Mouse (Mus musculus) stomach, postnatal 0 days (tissue): ENCODE results near the gene Mrtfa. TPM values are rescaled to one million over a fixed set of nuclear protein-coding genes. Genes with fewer than 3 reads are reported as not detected.
A peak's percentile ranks its signal among the peaks of the same experiment; 100 is the strongest.

Experiments
- ATAC-seq: fragments of 200-750 bp; cut with Nextera tagmentation; 2 replicates; pipeline ENCODE4 v1.8.0; 2017; ENCODE audit not compliant: low FRiP score, low TSS enrichment
- DNase-seq: peaks from one replicate; pipeline ENCODE4 v3.0.0-alpha.2; 2016; ENCODE audit warnings: low spot score
- H3K27ac ChIP-seq: fragments of 300-500 bp; sonication (generic); replicated peaks from 2 replicates; pipeline ENCODE4 v1.5.1; 2014; ENCODE audit warnings: mild to moderate bottlenecking, control low read depth
- H3K27me3 ChIP-seq: fragments of 300-500 bp; sonication (generic); 2 replicates; pipeline ENCODE4 v1.6.1; 2014; ENCODE audit warnings: low read length; ENCODE audit not compliant: control insufficient read depth, insufficient read depth
- H3K36me3 ChIP-seq: fragments of 300-500 bp; sonication (generic); 2 replicates; pipeline ENCODE4 v1.6.1; 2014; ENCODE audit warnings: low read length, mixed read lengths; ENCODE audit not compliant: control insufficient read depth, insufficient read depth
- H3K4me1 ChIP-seq: fragments of 300-500 bp; sonication (generic); replicated peaks from 2 replicates; pipeline ENCODE4 v1.6.1; 2014; ENCODE audit warnings: antibody characterized with exemption; ENCODE audit not compliant: control insufficient read depth, insufficient read depth
- H3K4me2 ChIP-seq: fragments of 300-500 bp; sonication (generic); replicated peaks from 2 replicates; pipeline ENCODE4 v1.6.1; 2014; ENCODE audit warnings: low read depth, mild to moderate bottlenecking, control low read depth, moderate library complexity
- H3K4me3 ChIP-seq: fragments of 300-500 bp; sonication (generic); 2 replicates; pipeline ENCODE4 v1.5.1; 2014; ENCODE audit warnings: low read depth, low read length, control low read depth
- H3K9ac ChIP-seq: fragments of 300-500 bp; sonication (generic); 2 replicates; pipeline ENCODE4 v1.6.1; 2014; ENCODE audit warnings: mild to moderate bottlenecking, low read length, control low read depth, mixed read lengths
- H3K9me3 ChIP-seq: fragments of 300-500 bp; sonication (generic); 2 replicates; pipeline ENCODE4 v1.6.1; 2016; ENCODE audit warnings: low read length; ENCODE audit not compliant: control insufficient read depth
- CTCF ChIP-seq: IDR thresholded peaks from 2 replicates; pipeline ENCODE4 v1.5.1; 2016; ENCODE audit warnings: antibody characterized with exemption, low read depth, mild to moderate bottlenecking, moderate library complexity
- EP300 ChIP-seq: optimal IDR thresholded peaks from 2 replicates; pipeline ENCODE3; 2016; ENCODE audit warnings: antibody characterized with exemption
- WGBS: fragments of 180-500 bp; shearing (Covaris S2); extraction: QIAGEN DNeasy Blood & Tissue Kit; methylation state at CpG from one replicate; pipeline ENCODE4 v1.1.7; 2014; 5-methylcytosine and 5-hydroxymethylcytosine counted together
- polyA plus RNA-seq: library from polyadenylated mRNA; unstranded; fragments of >200 nt; fragmentation: Nextera tagmentation; extraction: Ambion mirVana; gene quantifications from 2 replicates; pipeline ENCODE4 v1.2.1, GENCODE M21; 2015

Mrtfa gene
- polyA plus RNA-seq, 1 experiment from 2014 or later: 12.6 TPM

DNA sequence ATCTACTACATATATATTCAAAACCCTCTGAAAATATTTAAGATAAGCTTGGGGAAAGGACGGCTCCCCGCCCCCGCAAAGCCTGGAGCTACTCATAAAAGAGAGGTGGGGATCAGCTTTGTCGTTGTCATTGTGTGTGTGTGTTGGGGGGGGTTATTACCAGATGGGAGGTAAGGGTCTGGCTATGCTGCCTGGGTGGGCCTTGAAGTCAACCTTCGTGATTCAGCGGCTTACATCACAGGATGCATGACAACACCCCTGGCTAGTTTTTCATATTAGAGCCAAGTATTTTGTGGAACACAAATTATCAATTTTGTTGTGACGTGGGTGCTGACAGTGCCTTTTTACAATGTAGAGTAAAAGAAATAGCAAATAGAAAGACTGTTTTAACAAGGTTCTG, 69.6 kb downstream of the Mrtfa start:
- 76% methylated on average over 7 of the region's 7 CpGs for WGBS
- ATAC-seq (no peak), DNase-seq (no peak)
- TF ChIP-seq EP300: no peak
- no peak for TF ChIP-seq CTCF
- H3K9ac ChIP-seq: no peak overlapping the region
- H3K4me2 ChIP-seq: no peak overlapping the region
- no peaks in the 10 kb centered on the region for H3K4me1 ChIP-seq
- no peak overlapping the region for H3K27ac ChIP-seq
- H3K9me3 ChIP-seq: no peaks in the 10 kb centered on the region
- H3K4me3 ChIP-seq: no peak overlapping the region
- no peaks in the 10 kb centered on the region for H3K27me3 ChIP-seq
- no peaks in the 10 kb centered on the region for H3K36me3 ChIP-seq

DNA sequence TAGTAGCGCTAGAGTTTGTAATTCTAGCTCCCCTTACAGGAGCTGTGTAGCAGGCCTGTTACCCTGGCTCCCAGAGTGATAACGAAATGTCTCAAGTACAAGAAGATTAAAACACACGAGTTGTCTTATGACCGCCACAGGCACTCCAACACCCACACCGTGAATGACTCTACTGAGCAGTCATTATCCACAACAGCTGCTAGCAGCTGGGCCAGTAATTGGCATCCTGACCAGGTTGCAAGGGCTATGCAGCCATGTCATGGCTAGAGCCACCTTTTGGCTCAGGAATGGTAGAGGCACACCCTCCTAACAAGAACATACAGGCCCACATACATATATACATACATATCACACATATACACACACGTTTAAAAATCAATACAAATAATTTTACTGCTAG, 70.4 kb downstream of the Mrtfa start:
- ATAC-seq (0 out of 2 replicates have a peak, but pooled peaks have one; percentile 18), DNase-seq (no peak)
- Histone ChIP-seq H3K9me3 (no peaks in the 10 kb centered on the region), H3K4me3 (no peak overlapping the region), H3K27ac (no peak overlapping the region), H3K9ac (no peak overlapping the region), H3K27me3 (no peaks in the 10 kb centered on the region), H3K36me3 (no peaks in the 10 kb centered on the region), H3K4me1 (no peaks in the 10 kb centered on the region), H3K4me2 (no peak overlapping the region)
- TF ChIP-seq CTCF (no peak), EP300 (no peak)
- 65% methylated on average over 6 of the region's 6 CpGs for WGBS

DNA sequence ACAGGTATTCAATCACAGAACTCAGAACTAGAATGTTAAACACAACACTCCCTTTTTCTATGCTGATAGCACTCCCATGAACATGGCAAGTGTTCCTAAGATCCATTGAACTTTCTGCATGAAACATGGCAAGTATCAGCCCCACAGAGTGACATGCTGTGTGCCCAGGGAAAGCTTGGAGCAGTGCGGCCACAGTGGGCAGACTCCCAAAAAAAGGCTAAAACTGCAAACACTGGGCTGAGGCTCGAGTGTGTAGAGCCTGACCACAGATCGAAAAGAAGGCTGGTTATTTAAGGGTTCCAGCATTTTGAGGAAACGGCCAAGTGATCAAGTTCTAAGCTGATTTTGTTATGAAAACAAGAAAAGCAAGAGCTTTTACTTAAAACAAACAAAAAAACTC, 72.3 kb downstream of the Mrtfa start:
- ATAC-seq: no peak
- Histone ChIP-seq H3K36me3 (no peaks in the 10 kb centered on the region), H3K27me3 (no peaks in the 10 kb centered on the region), H3K9me3 (no peaks in the 10 kb centered on the region), H3K4me3 (no peak overlapping the region), H3K4me2 (no peak overlapping the region), H3K27ac (no peak overlapping the region), H3K9ac (no peak overlapping the region), H3K4me1 (no peaks in the 10 kb centered on the region)
- TF ChIP-seq CTCF (no peak), EP300 (no peak)
- 55% methylated on average over 4 of the region's 4 CpGs for WGBS
- DNase-seq: no peak

DNA sequence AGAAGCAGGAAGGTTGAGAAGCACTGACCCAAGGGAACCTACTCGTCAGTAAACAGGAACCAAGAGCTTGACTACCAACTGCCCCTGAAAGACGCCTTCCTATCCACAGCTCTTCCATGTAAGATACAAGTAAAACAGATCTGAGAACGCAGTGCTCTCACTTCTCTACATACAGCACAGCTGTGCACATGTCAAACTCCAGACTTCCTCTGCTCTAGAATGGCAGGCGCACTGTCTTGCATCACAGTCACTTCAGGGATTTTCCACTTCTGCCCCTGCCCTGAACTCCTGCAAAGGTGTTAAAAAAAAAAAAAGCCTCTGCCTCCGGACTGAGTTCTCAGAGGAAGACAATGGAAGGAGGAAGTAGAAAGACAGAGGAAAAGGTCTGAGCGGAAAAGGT, 78.0 kb downstream of the Mrtfa start:
- DNase-seq: no peak
- Histone ChIP-seq H3K36me3 (no peaks in the 10 kb centered on the region), H3K4me2 (no peak overlapping the region), H3K9me3 (no peaks in the 10 kb centered on the region), H3K4me3 (no peak overlapping the region), H3K9ac (no peak overlapping the region), H3K27me3 (no peaks in the 10 kb centered on the region), H3K4me1 (no peaks in the 10 kb centered on the region; the same call in 1 of the 2 replicates), H3K27ac (no peak overlapping the region)
- ATAC-seq: no peak
- TF ChIP-seq CTCF: no peak
- no peak for TF ChIP-seq EP300
- WGBS: 64% methylated on average over 6 of the region's 6 CpGs

DNA sequence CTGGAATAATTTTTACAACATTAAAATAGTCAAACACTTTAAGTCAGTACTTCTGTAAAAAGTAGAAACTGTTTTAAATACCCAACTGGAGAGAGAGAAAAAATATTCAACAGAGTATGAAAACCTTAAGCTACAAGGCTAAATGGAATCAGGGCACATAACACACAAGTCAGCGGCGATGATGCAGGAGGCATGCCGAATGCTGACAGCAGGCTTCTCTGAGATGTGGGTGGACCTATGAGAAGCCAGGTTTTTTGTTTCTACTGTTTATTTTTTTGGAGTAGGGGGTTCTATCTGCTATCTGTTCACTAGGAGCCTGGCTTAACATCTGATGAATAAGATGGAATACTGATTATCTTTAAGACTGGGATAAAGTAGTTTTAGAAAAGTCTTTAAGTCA, 80.2 kb downstream of the Mrtfa start:
- DNase-seq: no peak
- WGBS: 57% methylated on average over 3 of the region's 3 CpGs

DNA sequence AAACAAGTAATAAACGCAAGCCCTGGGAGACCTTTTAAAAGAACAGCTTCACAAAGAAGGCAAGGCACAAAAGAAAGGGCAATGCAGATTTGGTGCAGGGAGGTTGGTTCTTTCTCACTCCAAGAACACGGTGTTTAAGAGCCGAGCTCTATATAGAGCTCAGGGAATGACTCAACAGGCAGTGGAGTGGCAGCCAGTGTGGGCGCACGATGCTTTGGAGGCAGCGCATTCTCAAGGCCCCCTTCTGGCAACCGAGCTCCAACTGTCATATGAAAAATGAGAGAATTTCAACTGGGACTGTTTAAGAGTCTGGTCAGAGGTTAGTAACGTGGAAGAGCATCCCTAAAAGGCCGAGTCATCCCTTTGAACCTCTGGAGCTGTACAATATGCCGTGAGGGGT, 84.6 kb downstream of the Mrtfa start:
- H3K4me1 ChIP-seq: no peaks in the 10 kb centered on the region; the same call in 1 of the 2 replicates
- no peak; the same call in 1 of the 2 replicates for ATAC-seq
- 33% methylated on average over 10 of the region's 10 CpGs for WGBS
- TF ChIP-seq CTCF (peak; percentile 21; the same call in 1 of the 2 replicates), EP300 (no peak)
- no peak overlapping the region for H3K4me3 ChIP-seq
- H3K9ac ChIP-seq: no peak overlapping the region
- no peak overlapping the region for H3K4me2 ChIP-seq
- H3K27ac ChIP-seq: 0 out of 2 replicates have a peak overlapping the region, but pooled peaks have one; percentile 9
- no peaks in the 10 kb centered on the region for H3K27me3 ChIP-seq
- no peaks in the 10 kb centered on the region for H3K36me3 ChIP-seq
- no peak for DNase-seq
- no peaks in the 10 kb centered on the region for H3K9me3 ChIP-seq

More for the DNA sequence above, 80.2 kb downstream of the Mrtfa start:
- ATAC-seq: no peak
- Histone ChIP-seq H3K36me3 (no peaks in the 10 kb centered on the region), H3K27me3 (no peaks in the 10 kb centered on the region), H3K4me3 (no peak overlapping the region), H3K9ac (no peak overlapping the region), H3K9me3 (no peaks in the 10 kb centered on the region), H3K4me2 (no peak overlapping the region), H3K4me1 (no peaks in the 10 kb centered on the region; the same call in 1 of the 2 replicates), H3K27ac (no peak overlapping the region)
- no peak for TF ChIP-seq EP300
- TF ChIP-seq CTCF: no peak
